Mouse (Mus musculus) fibroblast of lung, adult 2 months (primary cell): Measurements from ENCODE around the gene Gm27029.
"Not testable (repeated sequence)": the region's sequence is repeated elsewhere in the genome, so short reads cannot be mapped to it uniquely, and the experiment has no call there.

Experiments
- DNase-seq: peaks from one replicate; pipeline ENCODE4 v3.0.0-alpha.2; 2011; ENCODE audit warnings: low read depth

Gene Gm27029

DNA sequence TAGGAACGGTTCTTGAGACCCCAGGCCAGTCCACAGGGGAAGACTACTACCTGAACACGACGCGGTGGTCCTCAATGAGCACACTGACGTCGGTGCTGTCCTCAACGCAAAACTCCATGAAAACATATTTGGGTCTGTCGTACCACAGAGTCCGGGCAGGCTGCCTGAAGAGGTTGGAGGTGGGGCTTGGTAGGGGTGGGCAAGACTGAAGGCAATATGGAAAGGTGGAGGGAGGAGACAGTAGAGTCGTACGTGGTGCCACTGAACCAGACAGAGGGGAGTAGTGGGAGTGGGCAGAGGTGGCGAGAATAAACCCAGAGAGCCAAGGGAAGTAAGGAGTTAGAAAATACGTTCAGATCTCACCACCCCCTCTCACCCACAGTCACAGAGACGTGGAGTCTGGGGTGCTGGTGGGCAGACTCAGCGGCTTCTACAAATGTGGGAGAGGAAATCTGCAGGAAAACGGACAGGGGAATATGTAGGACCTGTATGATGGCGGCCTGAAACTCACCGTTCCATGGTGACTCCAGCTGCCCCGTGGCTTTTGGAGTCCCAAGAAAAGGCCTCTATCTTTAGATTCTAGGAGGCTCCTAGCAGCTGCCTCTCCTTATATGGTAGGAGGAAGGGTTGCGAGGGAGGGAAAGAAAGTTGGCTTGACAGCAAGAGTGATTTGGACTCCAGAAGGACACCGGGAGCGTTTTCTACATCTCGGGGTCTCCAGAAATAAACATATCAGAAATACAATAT lies at the start of gene Gm27029:
Gm27029 (minus strand) TSS at position 692 of the 747 bp plus-strand sequence.
- no peak for DNase-seq

DNA sequence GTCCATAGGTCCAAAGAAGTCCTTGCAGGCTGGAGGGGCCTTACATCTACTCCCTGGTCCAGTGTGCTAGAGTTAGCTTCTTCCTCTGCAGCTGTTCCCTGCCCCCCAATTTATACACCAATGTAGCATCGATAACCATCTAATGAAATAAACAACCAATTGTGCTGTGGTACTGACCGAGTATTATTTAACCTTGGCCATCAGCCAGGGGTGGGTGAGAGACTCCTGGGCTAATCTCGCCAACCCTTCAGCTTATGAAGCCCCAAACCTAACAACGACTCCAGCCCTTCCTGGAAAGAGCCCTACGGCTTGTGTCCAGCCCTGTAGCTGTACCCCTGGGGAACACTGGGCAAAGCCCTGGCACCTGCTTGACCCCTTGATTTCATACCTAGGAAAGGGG lies 49.7 kb upstream of the Gm27029 start:
- DNase-seq, result no peak

DNA sequence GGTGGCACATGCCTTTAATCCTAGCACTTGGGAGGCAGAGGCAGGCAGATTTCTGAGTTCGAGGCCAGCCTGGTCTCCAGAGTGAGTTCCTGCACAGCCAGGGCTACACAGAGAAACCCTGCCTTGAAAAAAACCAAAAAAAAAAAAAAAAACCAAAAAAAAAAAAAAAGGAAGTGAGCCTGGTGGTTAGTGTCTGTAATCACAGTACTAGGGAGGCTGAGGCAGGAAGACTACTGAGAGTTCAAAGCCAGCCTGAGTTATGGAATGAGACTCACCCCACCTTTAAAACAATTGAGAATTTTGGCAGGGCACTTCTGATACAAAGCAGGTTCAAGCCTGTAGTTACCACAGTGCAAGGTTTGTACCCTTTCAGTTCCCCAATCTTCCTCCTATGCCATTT lies 49.1 kb upstream of the Gm27029 start:
- DNase-seq, result not testable (repeated sequence)

DNA sequence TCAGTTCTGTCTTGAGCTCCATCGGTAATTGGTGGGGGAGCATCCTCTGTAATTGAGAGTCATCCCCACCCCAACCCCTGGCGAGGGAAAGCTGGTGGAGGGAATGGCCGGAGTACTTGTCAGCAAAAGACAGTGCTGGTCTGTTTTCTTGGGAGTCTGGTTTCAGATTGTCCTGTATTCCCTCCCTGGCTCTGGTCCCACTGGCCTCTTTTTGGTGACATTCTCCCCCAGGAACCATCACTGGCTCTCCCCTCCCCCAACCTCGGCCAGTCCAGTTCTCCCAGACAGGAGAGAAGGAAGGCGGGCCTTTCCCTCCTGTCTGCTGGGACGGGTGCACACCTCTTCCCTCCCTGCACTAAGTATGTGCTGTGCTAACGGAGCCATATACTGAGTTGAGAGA lies 47.7 kb upstream of the Gm27029 start:
- DNase-seq, result no peak

DNA sequence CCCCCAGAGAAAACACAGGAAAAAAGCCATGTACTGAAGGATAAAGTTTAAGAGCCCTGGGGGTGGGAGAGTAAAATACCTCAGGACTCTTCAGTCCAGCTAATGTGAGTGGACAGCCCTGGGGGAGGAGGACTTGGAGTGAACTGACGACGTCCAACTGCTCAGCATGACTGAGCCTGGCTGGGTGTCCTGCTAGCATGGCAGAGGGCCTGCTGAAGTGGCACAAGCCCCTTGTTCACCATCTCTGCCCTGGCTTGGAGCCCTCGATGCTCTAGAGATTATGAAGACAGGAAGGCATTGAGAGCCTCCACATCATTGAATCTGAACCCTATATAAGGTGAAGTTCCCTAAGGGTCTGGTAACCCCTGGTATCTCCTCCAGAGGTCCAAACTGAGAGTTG lies 47.3 kb upstream of the Gm27029 start:
- no peak for DNase-seq

DNA sequence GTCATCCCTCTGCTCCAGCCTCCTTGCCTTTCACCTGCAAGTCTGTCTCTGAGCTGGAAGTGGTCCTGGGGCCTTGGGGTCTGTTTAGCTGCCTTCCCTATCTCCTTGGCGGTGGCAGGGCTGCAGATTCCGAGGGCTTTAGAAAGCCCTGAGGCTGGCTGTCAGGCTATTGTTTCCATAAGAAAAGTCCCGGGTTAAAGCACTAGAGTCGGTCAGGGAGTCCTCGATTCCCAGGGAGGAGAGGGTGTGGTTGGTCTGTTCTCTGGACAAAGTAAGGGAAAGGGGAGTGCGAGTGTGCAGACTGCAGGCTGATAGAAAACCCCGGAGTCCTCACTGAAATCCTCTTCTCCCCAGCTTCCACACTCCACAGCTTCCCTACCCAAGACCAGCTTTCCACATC lies 45.6 kb upstream of the Gm27029 start:
- DNase-seq, result no peak

DNA sequence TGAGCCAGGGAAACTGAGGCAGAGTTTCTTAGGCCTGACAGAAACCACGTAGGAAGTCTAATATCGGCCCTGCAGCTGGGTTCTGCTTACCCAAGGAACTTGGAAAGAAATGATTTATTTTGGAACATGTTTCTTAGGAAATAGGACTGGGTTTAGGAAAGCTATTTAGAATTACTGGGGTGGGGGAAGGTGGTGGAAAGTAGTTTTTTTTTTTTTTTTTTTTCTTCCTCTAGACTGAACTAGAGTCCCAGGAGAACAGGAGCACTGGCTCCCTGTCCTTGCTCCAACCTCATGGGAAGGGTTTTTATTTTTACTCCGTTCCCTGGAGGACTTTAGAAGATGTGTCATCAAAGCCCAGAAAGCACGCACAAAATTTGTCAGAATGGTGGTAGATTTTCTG lies 44.6 kb upstream of the Gm27029 start:
- no peak for DNase-seq

DNA sequence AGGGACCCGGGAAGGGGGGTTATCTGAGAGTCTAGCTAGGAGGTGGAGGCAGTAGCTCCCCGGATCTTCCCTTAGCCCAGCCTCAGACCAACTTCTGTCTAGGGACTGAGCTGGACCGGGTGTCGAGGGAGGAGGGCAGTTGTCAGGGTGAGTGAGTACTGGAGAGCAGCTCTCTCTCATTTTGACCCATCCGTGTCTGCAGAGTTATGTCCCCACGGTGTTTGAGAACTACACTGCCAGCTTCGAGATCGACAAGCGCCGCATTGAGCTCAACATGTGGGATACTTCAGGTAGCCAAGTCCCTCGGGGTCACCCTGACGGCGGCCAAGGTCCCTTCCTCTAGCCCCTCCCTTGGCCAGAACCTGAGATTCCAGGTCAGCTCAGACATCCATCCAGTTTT lies 44.1 kb upstream of the Gm27029 start:
- no peak for DNase-seq

DNA sequence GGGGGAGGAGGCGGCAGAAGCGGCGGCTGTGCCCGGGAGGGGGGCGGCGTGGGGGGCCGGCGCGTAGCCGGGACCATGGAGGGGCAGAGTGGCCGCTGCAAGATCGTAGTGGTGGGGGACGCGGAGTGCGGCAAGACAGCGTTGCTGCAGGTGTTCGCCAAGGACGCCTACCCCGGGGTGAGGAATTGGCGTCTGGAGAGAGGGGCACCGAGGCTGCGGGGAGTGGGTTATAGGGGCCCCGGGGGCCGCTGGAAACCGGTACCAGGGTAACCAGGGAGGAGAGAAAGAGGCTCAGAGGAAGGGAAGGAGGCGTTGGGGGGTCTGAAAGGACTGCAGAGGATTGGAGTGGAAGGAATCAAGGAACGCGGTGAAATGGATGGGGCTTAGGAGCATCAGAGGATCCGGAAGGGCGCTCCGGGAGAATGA lies 43.7 kb upstream of the Gm27029 start:
- no peak for DNase-seq

DNA sequence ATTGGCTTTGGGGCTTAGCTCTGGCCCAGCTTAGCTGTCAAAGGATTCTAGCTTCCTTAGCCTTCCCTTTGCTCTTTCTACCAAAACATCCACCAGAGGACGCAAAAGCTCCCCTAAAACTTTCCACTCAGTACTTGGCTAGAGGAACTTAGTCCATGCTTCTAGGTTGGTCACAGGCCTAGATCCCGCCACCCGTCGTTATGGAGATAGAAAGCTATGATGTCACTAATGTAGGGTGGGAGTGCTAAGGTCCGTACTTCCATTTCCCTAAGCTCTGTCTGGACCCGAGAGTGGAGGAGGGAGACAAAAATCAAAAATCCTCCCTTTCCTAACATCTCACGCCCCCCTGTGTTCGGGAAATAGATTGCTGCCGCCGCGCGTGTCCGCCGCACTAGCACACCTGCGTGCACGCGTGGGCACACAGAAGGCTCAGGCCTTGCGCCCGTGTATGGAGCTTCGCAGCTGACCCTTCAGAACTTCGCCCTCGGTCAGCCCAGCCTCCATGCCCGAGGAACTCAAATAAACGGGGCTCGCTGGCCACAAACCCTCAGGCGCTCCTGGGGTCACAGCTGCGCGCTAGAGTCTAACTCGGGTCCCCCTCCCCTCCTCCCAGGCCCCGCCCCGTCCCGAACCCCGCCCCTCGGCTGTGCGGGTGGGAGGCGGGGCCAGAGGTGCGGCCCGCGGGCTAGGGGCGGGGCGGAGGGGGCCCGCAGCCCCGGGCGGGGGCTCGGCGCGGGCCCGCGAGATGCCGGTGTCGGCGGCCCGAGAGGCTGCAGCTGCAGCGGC lies 43.1 kb upstream of the Gm27029 start:
- peak; percentile 69 for DNase-seq

DNA sequence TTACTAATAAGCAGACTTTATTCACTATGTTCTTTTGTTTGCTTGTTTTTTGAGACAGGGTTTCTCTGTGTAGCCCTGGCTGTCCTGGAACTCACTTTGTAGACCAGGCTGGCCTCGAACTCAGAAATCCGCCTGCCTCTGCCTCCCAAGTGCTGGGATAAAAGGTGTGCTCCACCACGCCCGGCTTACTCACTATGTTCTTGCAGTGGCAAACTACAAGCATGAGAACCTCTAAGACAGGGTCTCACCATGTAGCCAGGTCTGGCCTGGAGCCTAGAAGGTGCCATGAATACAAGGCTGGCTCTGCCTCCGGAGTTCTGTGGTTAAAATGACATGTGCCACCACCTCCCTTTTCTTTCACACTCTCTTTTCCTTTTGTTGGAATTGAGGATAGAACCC lies 42.0 kb upstream of the Gm27029 start:
- DNase-seq, result not testable (repeated sequence)

DNA sequence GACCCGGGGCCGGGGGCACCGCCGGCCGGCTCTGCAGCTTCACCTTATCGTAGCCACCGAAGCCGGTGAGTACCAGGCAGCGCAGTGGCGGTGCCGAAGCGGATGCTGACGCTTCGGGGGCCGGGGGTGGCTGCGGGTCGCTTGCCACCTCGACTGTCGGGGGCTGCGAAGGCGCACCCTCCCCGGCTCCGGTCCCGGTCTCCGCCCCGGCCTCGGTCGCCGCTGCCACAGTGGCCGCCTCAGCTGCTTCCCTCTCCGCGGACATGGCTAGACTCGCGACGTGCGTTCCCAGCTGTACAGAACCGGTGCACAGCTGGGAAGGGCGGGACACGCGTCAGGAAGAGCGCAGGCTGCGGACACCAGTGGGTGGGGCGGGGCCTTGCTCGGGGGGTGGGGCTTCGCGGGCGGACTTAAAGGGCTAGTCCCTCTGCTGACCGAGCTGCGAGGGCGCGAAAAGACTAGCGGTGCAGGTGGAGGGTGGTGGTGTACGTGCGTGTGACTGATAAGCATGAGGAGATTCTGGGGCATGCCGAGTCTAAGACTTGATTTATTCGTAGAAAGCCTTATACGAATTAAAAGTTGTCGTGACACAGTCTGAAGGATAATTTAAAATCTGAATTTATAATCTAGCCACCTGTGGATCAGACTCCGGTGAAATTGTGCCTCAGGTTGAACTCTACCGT lies 41.4 kb upstream of the Gm27029 start, which contains the start of gene Vat1:
Vat1 (minus strand) TSS at position 362 of the 683 bp plus-strand sequence.
- DNase-seq, result no peak

DNA sequence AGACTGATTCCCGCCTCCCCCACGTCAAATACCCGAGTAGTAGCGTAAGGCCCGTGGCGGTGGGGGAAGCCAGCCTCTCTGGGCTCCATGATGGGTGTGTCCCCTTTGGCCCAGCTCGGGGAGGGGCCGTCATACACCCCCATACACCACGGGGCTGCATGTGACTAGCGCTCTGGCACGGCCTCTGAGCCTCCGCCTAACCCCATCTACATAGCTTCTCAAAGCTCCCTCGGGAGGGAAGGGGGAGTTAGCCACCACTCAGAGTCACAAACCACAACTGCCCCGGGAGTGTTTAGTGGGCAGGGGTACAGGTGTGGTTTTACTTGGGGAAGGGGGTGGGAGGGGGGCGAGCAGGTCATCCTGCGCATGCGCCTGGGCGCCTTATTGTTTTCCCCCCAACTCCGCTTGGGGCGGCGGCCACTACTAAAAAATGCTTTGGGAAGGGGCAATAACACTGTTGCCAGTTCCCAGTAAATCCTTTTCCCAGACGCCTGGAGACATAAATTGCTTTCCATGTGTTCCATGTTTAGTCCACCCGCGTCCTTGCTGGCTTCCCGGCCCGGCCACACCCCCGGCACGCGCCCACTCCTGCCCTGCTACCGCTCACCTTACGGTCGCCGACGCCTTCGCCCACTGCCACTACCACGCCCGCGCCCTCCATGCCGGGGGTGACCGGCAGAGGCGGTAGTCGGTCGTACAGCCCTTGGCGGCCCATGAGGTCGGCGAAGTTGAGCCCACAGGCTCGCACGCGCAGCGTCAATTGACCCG lies 40.7 kb upstream of the Gm27029 start:
- DNase-seq, result peak; percentile 83

DNA sequence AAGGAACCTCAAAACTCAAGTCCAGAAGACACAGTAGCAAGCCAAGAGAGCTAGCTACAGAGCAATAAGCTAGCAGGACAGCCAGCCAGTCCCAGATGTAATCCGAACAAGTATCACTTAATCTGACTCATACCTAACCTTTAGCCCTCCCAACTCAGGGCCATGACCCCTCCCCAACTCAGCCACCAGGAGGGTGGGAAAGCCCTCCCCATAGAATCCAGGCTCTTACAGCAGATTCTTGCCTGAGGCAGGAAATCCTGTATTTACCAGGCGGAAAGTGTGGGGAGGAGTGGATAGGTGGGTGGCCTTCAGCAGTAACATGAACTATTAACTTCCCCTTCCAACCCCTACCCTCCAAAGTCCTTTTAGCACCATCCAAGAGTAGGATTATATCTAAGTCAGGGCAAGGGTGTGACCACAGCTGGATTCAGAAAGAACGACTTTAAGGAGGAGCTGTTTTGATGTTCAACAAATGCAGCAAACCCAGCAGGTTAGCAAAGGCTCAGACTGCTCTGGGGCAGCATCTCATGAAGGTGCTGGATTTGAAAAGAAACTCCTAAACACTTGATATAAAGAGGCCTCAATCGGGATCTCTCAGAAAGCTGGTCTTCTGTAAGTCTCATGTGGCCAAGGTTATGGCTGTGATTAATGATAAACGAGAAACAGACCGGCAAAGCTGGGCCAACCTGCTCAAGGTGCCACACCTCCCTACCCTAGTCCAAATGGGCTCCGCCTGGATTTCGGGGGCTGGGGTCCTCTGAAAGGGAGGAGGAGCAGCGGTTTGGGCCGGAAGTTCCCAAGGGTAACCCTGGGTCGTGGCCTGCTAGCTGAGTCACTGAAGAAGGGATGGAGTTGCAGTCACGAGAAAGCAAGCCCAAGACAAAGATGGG lies 39.9 kb upstream of the Gm27029 start, which contains the start of gene Rnd2:
Rnd2 (plus strand) TSS at position 789 of the 890 bp plus-strand sequence.
- DNase-seq, result no peak

DNA sequence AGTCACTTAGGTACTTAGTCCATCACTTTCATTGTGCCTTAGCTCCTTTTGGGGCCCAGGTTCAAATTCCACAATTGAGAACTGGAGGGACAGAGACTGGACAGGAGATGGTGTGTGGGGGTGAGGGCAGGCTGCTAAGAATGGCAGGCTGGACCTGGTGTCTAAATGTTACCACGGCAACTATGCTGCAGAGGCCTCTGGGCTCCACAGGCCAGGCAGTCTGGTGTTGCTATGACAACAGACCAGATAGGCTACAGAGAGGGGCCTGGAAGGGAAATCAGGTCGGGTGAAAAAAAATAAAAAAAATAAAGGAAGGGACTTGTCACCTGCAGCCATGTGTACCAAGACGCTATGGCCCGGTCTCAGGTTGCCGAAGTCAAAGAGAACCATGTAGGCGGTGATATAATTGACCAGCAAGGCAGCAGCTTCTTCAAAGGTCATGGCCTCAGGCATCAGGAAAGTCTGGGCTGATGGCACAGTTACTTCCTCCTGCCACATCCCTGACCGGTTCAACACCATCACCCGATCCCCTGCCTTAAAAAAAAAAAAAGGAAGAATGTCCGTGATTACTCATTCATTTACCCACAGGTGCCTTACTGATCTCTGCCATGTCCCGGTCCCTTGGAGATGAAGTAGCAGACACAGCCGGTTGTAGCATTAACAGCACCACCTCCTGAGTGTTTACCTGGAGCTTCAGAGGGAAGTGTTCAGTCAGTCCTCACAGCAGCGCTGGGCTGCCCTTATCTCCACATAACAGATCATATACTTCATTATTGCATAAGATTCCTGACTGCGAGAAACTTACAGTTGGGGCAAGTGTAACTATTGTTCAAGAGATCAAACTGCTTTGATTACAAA lies 38.2 kb upstream of the Gm27029 start:
- DNase-seq, result no peak

DNA sequence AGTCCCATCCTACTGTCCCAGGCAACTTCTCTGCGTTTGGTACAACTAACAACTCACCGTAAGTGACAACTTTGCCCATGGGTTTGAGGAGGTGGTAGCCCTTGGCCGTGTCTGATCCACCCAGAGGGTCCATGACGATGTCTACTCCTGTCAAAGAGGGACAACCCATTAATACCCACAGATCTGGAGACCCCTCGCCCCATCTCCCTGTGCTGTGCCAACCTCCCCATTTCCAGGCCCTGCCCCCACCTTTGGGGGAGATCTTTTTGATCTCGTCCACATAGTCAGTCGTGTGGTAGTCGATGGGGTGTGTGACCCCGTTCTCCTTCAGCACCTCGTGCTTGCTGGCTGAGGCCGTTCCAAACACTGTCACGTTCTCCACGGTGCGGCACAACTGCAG lies 37.5 kb upstream of the Gm27029 start:
- DNase-seq, result no peak

DNA sequence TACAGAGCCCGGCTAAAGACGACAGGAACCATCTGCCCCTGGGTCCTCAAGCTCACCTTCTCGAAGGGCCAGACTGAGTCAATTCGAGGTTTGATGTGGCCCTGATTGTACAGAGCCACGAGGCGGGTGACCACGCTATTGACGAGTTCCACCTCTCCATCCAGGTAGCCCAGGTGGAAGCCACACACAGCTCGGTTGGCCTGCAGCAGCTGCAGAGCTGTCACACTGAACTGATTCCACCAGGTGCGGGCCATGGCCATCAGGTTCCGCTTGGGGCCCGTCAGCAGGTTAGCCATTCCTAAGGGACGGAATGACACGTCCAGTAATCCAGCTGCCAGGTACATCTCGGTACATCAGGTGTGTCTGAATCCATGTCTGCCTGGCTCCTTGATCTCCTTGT lies 35.7 kb upstream of the Gm27029 start:
- no peak for DNase-seq

DNA sequence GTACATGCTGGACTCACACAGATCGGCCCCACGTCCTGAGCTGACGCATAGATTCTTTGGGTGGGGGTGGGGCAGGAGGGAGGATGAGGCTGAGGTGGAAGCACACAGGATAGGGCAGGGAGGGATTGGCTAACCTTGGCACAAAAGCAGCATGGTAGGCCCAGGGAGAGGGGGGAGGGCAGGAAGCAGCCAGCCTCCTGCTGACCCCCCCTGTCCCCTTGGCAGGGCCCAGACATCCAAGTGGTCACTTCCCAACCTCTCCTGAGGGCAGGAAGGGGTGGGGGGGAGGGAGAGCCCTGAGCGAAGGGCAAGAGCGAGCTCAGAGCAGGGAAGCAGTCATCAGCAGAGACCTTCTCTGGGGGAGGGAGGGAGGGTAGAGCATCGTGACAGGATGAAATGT lies 35.1 kb upstream of the Gm27029 start:
- no peak for DNase-seq

DNA sequence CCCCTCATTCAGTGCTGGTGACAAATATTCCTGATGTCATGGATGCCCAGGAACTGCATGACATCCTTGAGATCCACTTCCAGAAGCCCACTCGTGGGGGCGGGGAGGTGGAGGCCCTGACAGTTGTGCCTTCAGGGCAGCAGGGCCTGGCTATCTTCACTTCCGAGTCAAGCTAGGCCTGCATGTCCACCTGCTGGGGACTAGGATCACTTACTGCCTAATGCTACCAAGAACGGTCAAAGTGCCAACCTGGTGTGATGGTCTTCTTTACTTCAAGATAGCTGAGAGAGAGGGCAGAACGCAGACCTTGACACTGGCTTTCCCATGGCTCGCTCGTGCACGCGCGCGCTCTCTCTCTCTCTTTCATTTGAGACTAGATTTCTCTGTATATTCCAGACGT lies 33.6 kb upstream of the Gm27029 start:
- DNase-seq, result no peak

DNA sequence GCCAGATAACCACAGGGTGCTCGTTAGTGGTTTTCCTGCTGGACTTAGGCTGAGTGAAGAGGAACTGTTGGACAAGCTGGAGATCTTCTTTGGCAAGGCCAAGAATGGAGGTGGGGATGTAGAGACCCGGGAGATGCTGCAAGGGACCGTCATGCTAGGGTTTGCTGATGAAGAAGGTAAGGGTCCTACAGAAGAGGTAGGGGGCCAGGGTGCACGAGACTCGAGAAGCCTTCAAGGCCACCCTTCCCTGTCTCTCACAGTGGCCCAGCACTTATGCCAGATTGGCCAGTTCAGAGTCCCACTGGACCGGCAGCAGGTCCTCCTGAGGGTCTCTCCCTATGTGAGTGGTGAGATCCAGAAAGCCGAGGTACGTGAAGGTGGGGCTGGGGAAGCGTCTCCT lies 33.0 kb upstream of the Gm27029 start:
- no peak for DNase-seq
